Comparison of ENCODE assay signal across 17 mouse cellular contexts in the genomic region with DNA sequence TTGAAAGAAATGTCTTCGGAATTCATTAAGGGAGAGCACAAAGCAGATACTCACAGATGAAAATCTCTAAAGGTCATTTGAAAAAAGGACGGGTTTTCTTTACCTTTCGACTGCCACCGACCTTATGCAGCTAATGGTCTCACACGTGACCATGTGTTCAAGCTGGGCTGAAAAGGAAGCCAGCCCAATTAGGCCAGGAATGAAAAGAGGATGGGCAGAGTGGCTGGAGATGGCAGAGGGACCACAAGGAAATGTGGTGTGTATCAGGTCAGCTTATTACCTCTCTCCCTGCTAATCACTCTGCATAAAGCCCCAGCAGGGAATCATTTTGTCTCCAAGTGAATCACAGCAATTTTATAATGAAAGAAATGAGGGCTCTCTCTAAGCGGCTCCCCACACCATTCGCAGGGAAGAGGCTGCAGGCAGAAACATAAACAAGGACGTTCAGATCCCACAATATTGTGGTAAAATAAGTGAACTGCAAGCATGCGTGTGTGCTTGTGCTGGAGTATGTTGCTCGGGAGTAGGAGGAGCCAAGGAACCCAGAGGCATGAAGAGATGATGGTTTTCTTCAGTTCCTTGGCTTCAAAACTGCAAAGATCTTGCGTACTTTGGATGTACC. TPM values are rescaled to one million over a fixed set of nuclear protein-coding genes. Genes with fewer than 3 reads are reported as not detected.
DNase-seq lines count a peak whose midpoint lies in the region; ATAC-seq and TF ChIP-seq lines count a peak whose summit lies in the region.
"Had no signal": no experiment of that assay in that cellular context is flagged by ENCODE, and none has a peak within 500 bp of the region (broad histone marks: within the 10 kb centered on the region; RNA-seq: fewer than 3 reads in every experiment).

No protein-coding gene starts in this region.

- H3K27me3 ChIP-seq in hindbrain, embryonic 11.5 days (ENCODE audit: control insufficient read depth, insufficient read depth, low read length), result no peaks in the 10 kb centered on the region
- H3K27me3 ChIP-seq in hindbrain, postnatal 0 days (ENCODE audit: insufficient read depth, low read length), result no peaks in the 10 kb centered on the region
- no peaks in the 10 kb centered on the region for H3K27me3 ChIP-seq in kidney, adult 2 months (replicated peaks; ENCODE audit: control insufficient read depth, insufficient read depth, low read length)
- H3K27me3 ChIP-seq: liver, embryonic 13.5 days; stomach, embryonic 15.5 days had no signal

- 71% methylated on average over 11 of the region's 11 CpGs for WGBS in hindbrain, embryonic 11.5 days
- WGBS in hindbrain, postnatal 0 days, result 55% methylated on average over 11 of the region's 11 CpGs
- WGBS in kidney, adult 2 months, result 62% methylated on average over 11 of the region's 11 CpGs

- H3K4me1 ChIP-seq in hindbrain, embryonic 11.5 days (replicated peaks; ENCODE audit: control insufficient read depth, insufficient read depth, low read length), result no peaks in the 10 kb centered on the region
- no peaks in the 10 kb centered on the region for H3K4me1 ChIP-seq in hindbrain, postnatal 0 days (ENCODE audit: insufficient read depth, low read length)
- no peaks in the 10 kb centered on the region for H3K4me1 ChIP-seq in kidney, adult 2 months (ENCODE audit: control insufficient read depth, insufficient read depth, low read length)
- H3K4me1 ChIP-seq: liver, embryonic 13.5 days; stomach, embryonic 15.5 days had no signal

- no peak overlapping the region for H3K4me2 ChIP-seq in hindbrain, embryonic 11.5 days (replicated peaks; ENCODE audit: low read depth, low read length)
- no peak overlapping the region for H3K4me2 ChIP-seq in hindbrain, postnatal 0 days (ENCODE audit: low read depth, low read length)
- H3K4me2 ChIP-seq: liver, embryonic 13.5 days; lung, embryonic 14.5 days; stomach, embryonic 15.5 days had no signal

- no peaks in the 10 kb centered on the region for H3K9me3 ChIP-seq in hindbrain, embryonic 11.5 days (ENCODE audit: control insufficient read depth, low read length)
- H3K9me3 ChIP-seq in hindbrain, postnatal 0 days (ENCODE audit: low read length), result no peaks in the 10 kb centered on the region
- H3K9me3 ChIP-seq: stomach, embryonic 15.5 days had no signal

- no peaks in the 10 kb centered on the region for H3K36me3 ChIP-seq in hindbrain, embryonic 11.5 days (ENCODE audit: control insufficient read depth, insufficient read depth, low read length)
- no peaks in the 10 kb centered on the region for H3K36me3 ChIP-seq in hindbrain, postnatal 0 days (ENCODE audit: insufficient read depth, low read length)
- H3K36me3 ChIP-seq in kidney, adult 2 months (ENCODE audit: control insufficient read depth, insufficient read depth, low read length), result no peaks in the 10 kb centered on the region
- H3K36me3 ChIP-seq: liver, embryonic 13.5 days; stomach, embryonic 15.5 days had no signal

- peak; percentile 76 for DNase-seq in heart, adult 11 months
- no peak for DNase-seq in heart, adult 18-20 months
- peak; percentile 12 for DNase-seq in hindbrain, embryonic 11.5 days (ENCODE audit: low spot score)
- peak; percentile 9 for DNase-seq in hindbrain, postnatal 0 days (ENCODE audit: low spot score)
- peak; percentile 55 for DNase-seq in retina, embryonic 14.5 days (ENCODE audit: low spot score)
- no peak for DNase-seq in gastrocnemius, postnatal 36 days
- no peak for DNase-seq in kidney, adult 2 months
- DNase-seq: adrenal gland, adult 2 months; cerebellum, adult 8-10 months; heart, adult 2 months; heart, postnatal 36 days; liver, embryonic 13.5 days; lung, embryonic 14.5 days; lung, postnatal 36 days; thymus, adult 18-20 months had no signal

- no peak overlapping the region for H3K9ac ChIP-seq in hindbrain, embryonic 11.5 days (ENCODE audit: low read depth, low read length)
- H3K9ac ChIP-seq in hindbrain, postnatal 0 days (replicated peaks; ENCODE audit: low read length), result no peak overlapping the region
- H3K9ac ChIP-seq: liver, embryonic 13.5 days; lung, embryonic 14.5 days; stomach, embryonic 15.5 days had no signal

- H3K4me3 ChIP-seq in hindbrain, embryonic 11.5 days (ENCODE audit: low read depth, low read length), result no peak overlapping the region
- no peak overlapping the region for H3K4me3 ChIP-seq in hindbrain, postnatal 0 days (ENCODE audit: low read length)
- no peak overlapping the region for H3K4me3 ChIP-seq in kidney, adult 2 months (ENCODE audit: insufficient read depth, low read depth, low read length)
- H3K4me3 ChIP-seq: heart, adult 2 months; liver, embryonic 13.5 days; stomach, embryonic 15.5 days had no signal

- intact Hi-C loops in gastrocnemius, postnatal 36 days (cut with DNase I), result no loop called here

- TF ChIP-seq POLR2A in kidney, adult 2 months (IDR thresholded peaks at IDR 0.05; ENCODE audit: low read depth, low read length), result no peak

- no peak for TF ChIP-seq CTCF in hindbrain, postnatal 0 days (IDR thresholded peaks at IDR 0.05; ENCODE audit: low read depth)
- no peak for TF ChIP-seq CTCF in kidney, adult 2 months (conservative IDR thresholded peaks at IDR 0.05; ENCODE audit: insufficient read depth, insufficient read length, low read depth, low read length)

- ATAC-seq in hindbrain, embryonic 11.5 days (ENCODE audit: low FRiP score), result peak; percentile 25; the same call in 1 of the 2 replicates
- peak; percentile 56; the same call in 1 of the 2 replicates for ATAC-seq in hindbrain, postnatal 0 days

- peak overlapping the region; percentile 59; the same call in 1 of the 2 replicates for H3K27ac ChIP-seq in hindbrain, embryonic 11.5 days (ENCODE audit: low read depth, low read length)
- H3K27ac ChIP-seq in hindbrain, postnatal 0 days, result no peak overlapping the region
- no peak overlapping the region for H3K27ac ChIP-seq in kidney, adult 2 months (ENCODE audit: insufficient read depth, low read depth, low read length)
- H3K27ac ChIP-seq: heart, adult 2 months; liver, embryonic 13.5 days; stomach, embryonic 15.5 days had no signal

RNA-seq across cellular contexts. Expression of gene Dnah9, which starts 27.6 kb away (rescaled TPM):
- total RNA-seq in heart, adult 18-20 months (2021), result 1 to 10 TPM in 1 of 2 experiments, not detected in 1; 1.0 TPM
- 1.3 and 3.4 TPM in 2 replicates for polyA plus RNA-seq in hindbrain, embryonic 11.5 days (2014; fragmentation: Nextera tagmentation; extraction: Ambion mirVana)
- total RNA-seq in hindbrain, postnatal 0 days (2014; rRNA removed), result 3.5 and 6.7 TPM in 2 replicates
- 2.1 and 2.7 TPM in 2 replicates for polyA plus RNA-seq in hindbrain, postnatal 0 days (2015; fragmentation: Nextera tagmentation; extraction: Ambion mirVana)
- not detected for total RNA-seq in gastrocnemius, postnatal 36 days (2021)
- polyA plus RNA-seq in kidney, adult 2 months (2012; rRNA removed), result 0.01 and 0.03 TPM in 2 replicates
- total RNA-seq: adrenal gland, adult 2 months; heart, adult 2 months; heart, postnatal 36 days; megakaryocyte-erythroid progenitor cell, adult 5-6 weeks had no signal
- polyA plus RNA-seq: adrenal gland, adult 2 months; liver, embryonic 13.5 days had no signal

Comparison
In these comparisons a context has a peak if more than half of its experiments do, and no peak if none do; other contexts are left out.
1. DNase-seq: peak in heart, adult 11 months (single experiment), hindbrain, embryonic 11.5 days (single experiment), hindbrain, postnatal 0 days (single experiment) and retina, embryonic 14.5 days (single experiment); none in heart, adult 18-20 months (0 of 2), gastrocnemius, postnatal 36 days (0 of 2) and kidney, adult 2 months (single experiment).